Mouse (Mus musculus) A20 (cell line): ENCODE measurements around the gene Arpp21.

Experiments used
- DNase-seq: peaks from one replicate; pipeline ENCODE4 v3.0.0-alpha.2; 2011; ENCODE audit warnings: low read depth, low spot score

Arpp21 gene

GRCm38 (mm10) chr9:112235696-112236397, at the start of gene Arpp21:
Gene Arpp21 (minus strand): TSS chr9:112235938.
- no peak for DNase-seq

GRCm38 (mm10) chr9:112272426-112272969, 36.8 kb upstream of the Arpp21 start:
- no peak for DNase-seq

GRCm38 (mm10) chr9:112264982-112265641, 29.4 kb upstream of the Arpp21 start:
- no peak for DNase-seq

GRCm38 (mm10) chr9:112261986-112262901, 26.5 kb upstream of the Arpp21 start:
- DNase-seq = no peak

DNA sequence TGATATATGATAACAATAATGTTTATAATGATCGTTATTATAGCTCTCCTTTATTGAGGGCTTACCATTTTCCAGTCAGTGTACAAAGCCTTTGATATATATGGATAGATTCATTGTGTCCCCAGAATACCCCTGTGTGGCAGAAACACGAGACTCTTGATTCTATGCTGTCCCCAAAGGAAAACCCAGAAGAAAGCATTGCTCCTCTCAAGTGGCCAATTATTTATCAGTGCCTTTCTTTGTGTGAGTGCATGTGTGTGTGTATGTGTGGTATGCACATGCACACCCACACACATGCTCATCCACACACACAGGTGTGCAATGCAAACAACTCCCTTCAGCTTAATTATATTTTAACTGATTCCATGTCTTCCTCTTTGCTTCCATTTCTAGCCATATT, 25.8 kb upstream of the Arpp21 start:
- DNase-seq = no peak

DNA sequence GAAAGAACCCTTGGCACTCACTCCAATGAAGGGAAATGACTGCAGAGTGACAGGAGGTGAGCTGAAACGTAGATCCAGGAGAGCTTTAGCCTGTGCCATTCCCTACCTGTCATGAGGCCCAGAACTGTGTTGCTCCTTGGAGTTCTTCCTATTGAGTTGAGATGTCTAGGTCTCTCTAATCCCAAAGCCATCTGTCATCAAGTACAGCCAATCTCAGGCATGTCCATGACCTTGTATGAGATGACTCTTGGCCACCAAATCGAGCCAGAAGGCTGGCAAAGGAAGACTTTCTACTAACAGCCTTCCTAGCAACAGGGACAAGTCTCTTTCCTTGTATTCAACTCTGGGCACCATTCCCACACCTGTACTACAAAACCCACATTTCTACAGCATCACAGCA, 25.0 kb upstream of the Arpp21 start:
- no peak for DNase-seq

GRCm38 (mm10) chr9:112258560-112258959, 22.8 kb upstream of the Arpp21 start:
- DNase-seq = no peak

- no peak for DNase-seq
These were observed 20.2 kb upstream of the Arpp21 start for GRCm38 (mm10) chr9:112255971-112256370.

- DNase-seq = no peak
These were observed 18.0 kb upstream of the Arpp21 start for GRCm38 (mm10) chr9:112253730-112254129.

GRCm38 (mm10) chr9:112251857-112252256, 16.1 kb upstream of the Arpp21 start:
- no peak for DNase-seq

DNA sequence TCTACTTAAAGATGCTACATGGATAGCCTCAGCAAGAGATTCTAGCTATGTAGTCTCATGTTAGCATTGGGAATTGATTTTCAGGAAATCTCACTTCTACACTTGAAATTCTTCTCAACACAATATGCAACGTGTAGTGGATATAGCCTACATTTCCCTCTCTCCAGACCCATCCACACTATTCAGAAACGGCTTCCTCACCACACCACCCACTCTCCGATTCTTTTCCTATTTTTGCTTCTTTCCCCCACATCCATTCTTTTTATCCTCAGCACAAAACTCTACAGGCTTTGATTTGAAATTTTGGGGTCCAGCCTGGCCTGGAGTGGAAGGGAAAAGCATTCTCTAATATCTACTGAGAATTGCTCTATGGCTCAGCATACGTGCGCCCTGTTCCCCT, 15.6 kb upstream of the Arpp21 start:
- DNase-seq = no peak

- no peak for DNase-seq
These were observed 14.0 kb upstream of the Arpp21 start for GRCm38 (mm10) chr9:112249753-112250152.

- DNase-seq = no peak
These were observed 11.4 kb upstream of the Arpp21 start for GRCm38 (mm10) chr9:112247183-112247582.

GRCm38 (mm10) chr9:112238168-112238567, 2.4 kb upstream of the Arpp21 start:
- no peak for DNase-seq

GRCm38 (mm10) chr9:112236551-112236950, 813 bp upstream of the Arpp21 start:
- no peak for DNase-seq

DNA sequence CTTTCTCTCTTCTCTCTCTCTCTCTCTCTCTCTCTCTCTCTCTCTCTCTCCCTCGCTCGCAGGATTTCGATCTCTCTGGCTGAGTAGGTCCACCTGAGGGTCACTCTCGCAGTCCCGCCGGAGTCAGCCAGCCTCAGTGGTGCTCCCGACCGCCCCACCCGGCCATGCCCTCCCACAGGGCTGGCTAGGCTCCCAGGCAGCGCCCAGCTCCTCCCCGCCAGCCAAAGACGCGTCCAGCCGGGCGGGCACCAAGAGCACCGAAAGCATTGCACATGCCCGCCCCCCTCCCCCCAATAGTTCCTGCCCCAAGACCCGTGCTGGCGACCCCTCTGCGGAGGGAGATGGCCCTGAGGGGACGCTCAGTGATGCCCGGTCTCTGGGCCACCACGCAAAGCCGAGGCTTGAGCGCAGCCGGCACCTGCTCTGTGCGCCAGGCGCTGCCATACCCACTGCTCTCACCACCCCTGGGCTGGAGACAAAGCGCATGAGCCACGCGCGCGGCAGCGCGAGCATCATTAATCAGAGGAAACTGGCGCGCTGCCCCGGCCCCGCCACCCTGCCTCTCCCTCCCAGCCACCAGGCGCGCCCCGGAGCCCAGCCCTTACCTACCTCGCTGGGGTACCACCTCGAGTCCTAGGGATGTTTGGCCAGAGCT, 570 bp downstream of the Arpp21 start:
- no peak for DNase-seq

DNA sequence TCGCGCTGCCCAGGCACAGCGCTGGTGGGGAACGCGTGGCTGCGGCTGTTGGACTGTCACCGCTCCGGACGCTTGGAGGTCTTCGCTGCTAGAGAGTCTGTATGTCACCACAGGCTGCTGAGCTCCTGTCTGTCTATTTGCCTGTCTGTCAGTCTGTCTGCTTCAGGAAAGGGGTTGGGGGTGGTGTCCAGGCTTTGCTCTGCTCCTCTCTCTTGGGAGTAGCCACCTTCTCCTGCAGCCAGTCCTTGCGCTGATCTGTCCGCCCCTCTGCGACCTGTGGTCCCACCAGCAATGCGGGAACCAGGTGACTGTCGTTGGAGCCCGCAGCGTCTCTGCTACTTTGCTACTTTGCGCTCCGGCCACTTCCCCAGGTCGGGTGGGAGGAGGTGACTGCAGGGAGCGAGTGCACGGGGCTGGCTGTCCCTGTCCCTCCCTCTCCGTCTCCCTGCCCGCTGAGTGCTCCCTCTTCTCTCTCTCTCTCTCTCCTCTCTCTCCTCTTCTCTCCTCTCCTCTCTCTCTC, 1.2 kb downstream of the Arpp21 start:
- no peak for DNase-seq

- no peak for DNase-seq
These were observed 1.8 kb downstream of the Arpp21 start for GRCm38 (mm10) chr9:112233822-112234504.

DNA sequence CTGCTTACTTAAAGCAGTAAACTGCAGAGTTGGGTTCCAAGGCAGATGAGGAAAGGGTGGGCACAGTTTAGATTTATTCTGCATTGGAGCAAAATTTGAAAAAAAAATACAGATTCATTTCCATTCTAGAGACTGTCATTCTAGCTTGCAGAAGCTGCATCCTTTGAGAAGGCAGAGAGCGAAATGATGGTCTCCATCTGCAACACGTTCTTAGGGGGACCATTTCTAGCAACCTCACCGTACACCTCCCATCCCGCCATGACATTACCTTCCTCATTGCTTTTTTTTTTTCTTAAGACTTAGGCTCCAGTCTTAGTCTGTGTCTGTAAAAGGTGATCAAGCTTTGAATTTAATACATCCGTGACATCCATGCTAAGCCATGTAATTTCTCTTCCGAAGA, 2.4 kb downstream of the Arpp21 start:
- no peak for DNase-seq

DNA sequence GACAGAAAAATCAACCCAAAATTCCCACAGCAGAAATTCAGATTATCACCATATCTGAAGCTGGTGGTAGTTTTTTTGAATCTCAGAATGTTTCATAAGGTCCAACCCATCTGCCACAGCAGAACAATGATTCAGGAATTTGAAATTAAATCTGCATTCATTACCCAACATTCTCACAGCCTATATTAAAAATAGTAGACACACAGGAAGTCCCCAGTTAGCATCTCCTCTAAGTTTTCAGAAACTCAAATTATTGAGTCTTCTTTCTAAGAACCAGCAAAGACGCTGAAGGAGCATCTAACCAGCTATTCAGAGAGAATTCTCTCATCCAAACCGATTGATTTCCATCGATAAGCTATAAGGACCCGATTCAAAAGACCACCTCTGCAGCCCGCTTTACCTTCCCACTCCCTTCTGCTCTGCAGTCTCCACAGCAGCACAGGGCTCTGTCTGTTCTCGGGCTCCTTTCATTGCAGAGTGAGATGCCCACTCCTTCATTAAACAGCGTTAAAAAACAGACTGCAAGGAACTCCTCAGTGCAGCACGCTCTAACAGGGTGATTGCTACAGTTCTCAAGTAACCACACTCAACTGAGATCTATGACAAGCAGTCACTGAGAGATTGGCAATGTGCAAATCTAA, 3.7 kb downstream of the Arpp21 start:
- no peak for DNase-seq
